Mouse (Mus musculus) thymus, adult 2 months (tissue): ENCODE results near the gene Hoxc8.

Experiments used
- CTCF ChIP-seq: fragments of 200-500 bp; IDR thresholded peaks from 2 replicates; pipeline ENCODE4 v1.5.1; 2012; ENCODE audit warnings: mild to moderate bottlenecking, control low read depth, low read length, moderate library complexity, borderline replicate concordance; ENCODE audit not compliant: control insufficient read depth, poor library complexity, insufficient read depth; ENCODE audit errors: extremely low read depth
- POLR2A ChIP-seq: fragments of 200-500 bp; IDR thresholded peaks from 2 replicates; pipeline ENCODE4 v1.6.1; 2012; ENCODE audit warnings: mild to moderate bottlenecking, low read length, control low read depth, moderate library complexity; ENCODE audit not compliant: control insufficient read depth, poor library complexity, insufficient read depth; ENCODE audit errors: extremely low read depth

GRCm38 (mm10) chr15:102972254-102972653 is 18.2 kb upstream of the Hoxc8 start:
- TF ChIP-seq CTCF (no peak), POLR2A (no peak)
